Mouse (Mus musculus) right cerebral cortex, postnatal 4 days (tissue): Measurements from ENCODE around the gene Smpdl3b.

Source experiments
- DNase-seq: peaks from one replicate; pipeline ENCODE4 v3.0.0-alpha.2; 2022

Gene Smpdl3b

DNA sequence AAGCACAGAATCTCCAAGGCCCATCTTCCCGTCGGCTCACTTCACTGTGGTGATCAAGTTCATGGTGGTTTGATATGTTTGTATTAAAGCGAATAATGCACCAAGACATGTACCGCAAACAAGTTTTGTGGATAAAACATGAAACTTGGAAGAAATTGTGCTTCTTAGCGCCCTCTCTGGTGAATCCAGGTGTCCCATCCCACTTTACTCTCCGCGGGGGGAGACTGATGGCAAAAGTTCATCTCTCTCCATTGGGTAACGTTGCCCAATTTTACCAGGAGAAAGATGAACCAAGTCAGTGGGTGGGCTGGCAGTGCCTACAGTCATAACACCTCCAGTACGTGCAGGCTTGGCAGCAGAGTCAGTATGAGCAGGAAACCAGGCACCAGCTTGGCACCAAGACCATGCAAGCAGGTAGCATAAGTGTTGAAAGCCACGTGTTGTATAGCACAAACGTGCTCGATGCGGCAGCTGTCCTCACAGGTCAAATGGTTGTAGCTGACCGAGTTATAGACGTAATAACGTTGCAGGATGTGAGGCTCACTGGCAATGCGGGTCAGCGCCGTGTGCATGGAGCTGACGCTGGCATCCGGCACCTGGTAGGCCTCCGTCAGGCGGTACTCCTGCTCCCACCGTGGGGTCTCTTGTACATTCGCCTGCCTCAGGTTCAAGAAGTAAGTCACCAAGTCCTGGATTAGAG lies 23.8 kb downstream of the Smpdl3b start:
- no peak for DNase-seq

DNA sequence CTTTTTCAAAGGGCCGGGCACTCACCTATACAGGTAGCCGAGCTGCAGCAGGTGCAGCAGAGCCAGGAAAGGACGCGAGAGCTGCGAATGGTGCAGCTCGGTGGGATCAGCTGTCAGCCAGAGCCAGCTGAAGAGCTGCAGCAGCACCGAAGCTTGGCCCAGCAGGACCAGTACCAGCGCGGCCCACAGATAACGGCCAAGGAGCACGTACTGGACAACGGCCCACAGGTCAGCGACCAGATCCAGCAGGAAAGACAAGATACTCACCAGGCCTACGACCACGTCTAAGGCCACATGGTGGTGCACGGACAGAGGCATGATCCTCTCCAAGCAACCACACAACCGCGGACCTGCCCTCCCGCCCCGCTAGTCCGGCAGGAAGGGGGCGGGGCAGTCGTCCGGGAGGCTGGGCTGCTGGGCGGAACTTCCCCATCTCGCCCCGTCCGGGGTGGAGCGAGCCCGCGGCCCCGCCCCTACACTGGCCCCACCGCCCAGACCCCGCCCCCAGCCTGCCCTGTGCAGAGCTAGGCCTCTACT lies 24.8 kb downstream of the Smpdl3b start, which contains the start of gene Xkr8:
Xkr8 (minus strand) TSS at position 399 of the 537 bp plus-strand sequence.
- DNase-seq, result peak; percentile 76

GRCm38 (mm10) chr4:132731616-132732015 lies 25.4 kb downstream of the Smpdl3b start:
- DNase-seq, result no peak

DNA sequence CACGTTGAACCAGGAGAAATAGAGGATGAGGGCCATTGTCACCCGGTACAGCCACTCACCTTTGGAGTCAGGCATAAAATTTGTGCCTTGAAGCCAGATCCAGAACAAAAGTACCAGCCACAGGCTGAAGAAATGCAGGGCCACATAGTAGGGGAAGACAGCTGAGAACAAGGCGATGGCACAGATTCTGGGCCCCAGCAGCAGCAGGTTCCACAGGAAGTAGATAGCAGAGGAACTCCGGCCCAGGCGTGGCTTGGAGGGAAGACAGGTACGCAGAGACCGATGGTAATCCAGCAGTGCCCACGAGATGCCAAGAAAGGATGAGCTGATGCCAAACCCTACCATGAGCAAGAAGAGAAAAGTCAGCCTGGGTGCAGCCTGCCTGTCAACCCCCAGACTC lies 28.8 kb downstream of the Smpdl3b start:
- no peak for DNase-seq

DNA sequence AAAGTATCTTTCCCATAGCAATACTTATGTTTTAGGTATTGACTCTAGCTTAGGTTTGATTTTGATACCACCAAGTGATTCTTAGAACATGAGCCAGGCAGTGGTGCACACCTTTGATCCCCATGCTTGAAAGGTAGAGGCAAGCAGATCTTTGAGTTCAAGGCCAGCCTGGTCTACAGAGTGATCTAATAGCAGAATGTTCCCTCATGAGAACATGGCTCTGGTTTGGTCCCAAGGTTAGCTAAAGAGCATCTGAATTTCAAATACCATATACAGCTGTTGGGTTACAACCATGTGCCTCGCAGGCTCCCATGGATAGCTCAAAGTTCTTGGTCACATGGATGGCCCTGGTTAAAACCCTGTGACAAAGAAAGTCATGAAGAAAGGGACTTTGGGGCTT lies 38.8 kb downstream of the Smpdl3b start:
- no peak for DNase-seq

- no peak for DNase-seq
Measured at GRCm38 (mm10) chr4:132713181-132713580, 43.9 kb downstream of the Smpdl3b start.

DNA sequence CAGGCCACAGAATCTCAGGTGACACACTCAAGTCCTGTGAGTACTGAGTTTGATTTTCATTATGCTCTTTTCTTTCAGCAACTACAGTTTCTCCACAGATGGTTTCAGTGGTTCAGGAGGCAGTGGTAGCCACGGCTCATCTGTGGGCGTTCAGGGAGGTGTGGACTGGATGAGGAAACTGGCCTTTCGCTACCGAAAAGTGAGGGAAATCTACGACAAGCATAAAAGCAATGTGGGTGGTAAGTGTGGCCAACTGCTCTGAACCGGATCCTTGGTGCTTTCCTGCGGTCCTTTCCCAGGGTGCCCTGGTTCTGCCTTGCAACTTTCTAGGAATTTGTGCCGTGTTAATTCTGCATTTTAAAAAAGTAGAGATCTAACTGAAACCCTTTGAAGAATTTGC lies 50.2 kb downstream of the Smpdl3b start:
- no peak for DNase-seq

- DNase-seq, result no peak
Measured at GRCm38 (mm10) chr4:132702076-132702475, 55.0 kb downstream of the Smpdl3b start.

DNA sequence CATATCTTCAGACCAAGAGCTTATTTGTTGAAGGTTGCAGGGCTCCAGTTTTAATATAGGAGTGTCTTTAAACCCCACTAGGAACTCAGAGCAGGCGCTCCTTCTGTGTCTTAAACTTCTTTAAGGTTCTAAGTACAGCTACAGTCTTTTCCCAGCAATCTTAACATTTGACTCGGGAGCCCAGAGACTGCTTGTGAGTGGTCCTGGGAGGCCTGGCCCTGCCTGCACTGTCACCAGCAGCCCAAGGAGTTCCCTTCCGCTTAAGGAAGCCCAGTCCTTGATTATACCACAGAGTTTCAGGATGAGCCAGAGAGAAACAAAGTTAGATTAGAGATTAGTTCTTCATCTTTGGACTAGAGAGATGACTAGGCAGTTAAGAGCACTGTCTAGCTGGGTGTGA lies 63.7 kb downstream of the Smpdl3b start:
- DNase-seq, result no peak

- DNase-seq, result no peak
Measured at GRCm38 (mm10) chr4:132689634-132690033, 67.4 kb downstream of the Smpdl3b start.
